Mouse (Mus musculus) liver, embryonic 14.5 days (tissue): Measurements from ENCODE around the gene Rab11b. TPM values are rescaled to one million over a fixed set of nuclear protein-coding genes. Genes with fewer than 3 reads are reported as not detected.

Source experiments
- ATAC-seq: fragments of 200-750 bp; cut with Nextera tagmentation; 2 replicates; pipeline ENCODE4 v1.8.0; 2017; ENCODE audit warnings: moderate number of reproducible peaks, mild to moderate bottlenecking, moderate library complexity; ENCODE audit not compliant: insufficient read depth
- DNase-seq, 3 experiments: peaks; one replicate each; pipeline ENCODE4 v3.0.0-alpha.2; 2012 to 2013; ENCODE audit warnings: low read depth in 3 of 3, low spot score in 3 of 3
- H3K27ac ChIP-seq: fragments of 300-500 bp; sonication (generic); 2 replicates; pipeline ENCODE4 v1.5.1; 2014; ENCODE audit warnings: moderate library complexity, mild to moderate bottlenecking, control low read depth, inconsistent platforms
- H3K27me3 ChIP-seq: fragments of 300-500 bp; sonication (generic); 2 replicates; pipeline ENCODE4 v1.6.1; 2014; ENCODE audit warnings: mild to moderate bottlenecking, low read length, moderate library complexity; ENCODE audit not compliant: control insufficient read depth, insufficient read depth
- H3K36me3 ChIP-seq: fragments of 300-500 bp; sonication (generic); replicated peaks from 2 replicates; pipeline ENCODE4 v1.6.1; 2014; ENCODE audit warnings: low read depth; ENCODE audit not compliant: control insufficient read depth, insufficient read depth
- H3K4me1 ChIP-seq, 2 experiments: fragments of 200-500 bp in 1 of 2; fragments of 300-500 bp in 1 of 2; sonication (generic) in 1 of 2; replicated peaks; 2 replicates each; pipeline ENCODE4 v1.6.1; 2012 to 2014; ENCODE audit warnings: antibody characterized with exemption in 1 of 2, inconsistent platforms in 1 of 2, low read length in 1 of 2; ENCODE audit not compliant: control insufficient read depth in 2 of 2, insufficient read depth in 2 of 2
- H3K4me2 ChIP-seq: fragments of 300-500 bp; sonication (generic); 2 replicates; pipeline ENCODE4 v1.6.1; 2014; ENCODE audit warnings: low read depth, mild to moderate bottlenecking, control low read depth, moderate library complexity
- H3K4me3 ChIP-seq, 2 experiments: fragments of 200-500 bp in 1 of 2; fragments of 300-500 bp in 1 of 2; sonication (generic) in 1 of 2; 2 replicates each; pipeline ENCODE4 v1.5.1; 2012 to 2014; ENCODE audit warnings: low read depth in 2 of 2, low read length in 2 of 2, mild to moderate bottlenecking in 2 of 2, control low read depth in 1 of 2, inconsistent platforms in 1 of 2, moderate library complexity in 1 of 2; ENCODE audit not compliant: insufficient read depth in 1 of 2
- H3K9ac ChIP-seq: fragments of 300-500 bp; sonication (generic); replicated peaks from 2 replicates; pipeline ENCODE4 v1.6.1; 2014; ENCODE audit warnings: mild to moderate bottlenecking, control low read depth, moderate library complexity
- H3K9me3 ChIP-seq: fragments of 300-500 bp; sonication (generic); 2 replicates; pipeline ENCODE4 v1.6.1; 2016; ENCODE audit warnings: low read length, mixed read lengths; ENCODE audit not compliant: control insufficient read depth
- CTCF ChIP-seq: IDR thresholded peaks from 2 replicates; pipeline ENCODE4 v1.5.1; 2016; ENCODE audit warnings: antibody characterized with exemption, low read depth, control low read depth
- EP300 ChIP-seq: IDR thresholded peaks from 2 replicates; pipeline ENCODE4 v1.6.1; 2016; ENCODE audit warnings: antibody characterized with exemption, low read depth
- WGBS: fragments of 180-500 bp; shearing (Covaris S2); extraction: QIAGEN DNeasy Blood & Tissue Kit; methylation state at CpG from one replicate; pipeline ENCODE4 v1.1.7; 2014; ENCODE audit not compliant: insufficient replicate concordance; 5-methylcytosine and 5-hydroxymethylcytosine counted together
- polyA plus RNA-seq, 2 experiments: library from polyadenylated mRNA; depleted of rRNA in 1 of 2; stranded (reverse) in 1 of 2; unstranded in 1 of 2; fragments of >200 nt; fragmentation: Nextera tagmentation in 1 of 2; extraction: Ambion mirVana in 1 of 2; gene quantifications; 2 replicates each; pipeline versions ENCODE4 v1.2.1 to v1.2.3; 2012 to 2014

The Rab11b gene
- polyA plus RNA-seq, 2 experiments, result 62.6 to 91.1 TPM

GRCm38 (mm10) chr17:33786375-33786774 lies 26.0 kb upstream of the Rab11b start:
- Histone ChIP-seq H3K9me3 (no peaks in the 10 kb centered on the region), H3K27ac (no peak overlapping the region), H3K9ac (no peak overlapping the region), H3K4me2 (no peak overlapping the region), H3K36me3 (no peaks in the 10 kb centered on the region), H3K4me3 (no peak overlapping the region), H3K4me1 (peaks cover 0 to 12% of the 10 kb centered on the region in 2 experiments; a peak in 2 of 4 replicates), H3K27me3 (no peaks in the 10 kb centered on the region)
- WGBS, result 72% methylated on average over 18 of the region's 18 CpGs
- TF ChIP-seq CTCF (no peak), EP300 (no peak)
- DNase-seq (no peak), ATAC-seq (no peak)

- Histone ChIP-seq H3K4me1 (peaks cover 6 to 22% of the 10 kb centered on the region in 2 experiments; a peak in 3 of 4 replicates), H3K4me3 (no peak overlapping the region), H3K4me2 (no peak overlapping the region), H3K9me3 (no peaks in the 10 kb centered on the region), H3K9ac (no peak overlapping the region), H3K36me3 (no peaks in the 10 kb centered on the region), H3K27me3 (no peaks in the 10 kb centered on the region), H3K27ac (no peak overlapping the region)
- ATAC-seq (no peak), DNase-seq (no peak)
- 63% methylated on average over 2 of the region's 2 CpGs for WGBS
- TF ChIP-seq EP300 (no peak), CTCF (no peak)
Observed at GRCm38 (mm10) chr17:33784939-33785338, 24.6 kb upstream of the Rab11b start.

GRCm38 (mm10) chr17:33783408-33783807 lies 23.1 kb upstream of the Rab11b start:
- no peaks in the 10 kb centered on the region for H3K27me3 ChIP-seq
- no peak for DNase-seq
- no peaks in the 10 kb centered on the region for H3K9me3 ChIP-seq
- peaks cover 9 to 29% of the 10 kb centered on the region in 2 experiments for H3K4me1 ChIP-seq
- no peaks in the 10 kb centered on the region for H3K36me3 ChIP-seq
- TF ChIP-seq EP300, result no peak
- no peak for TF ChIP-seq CTCF
- H3K4me3 ChIP-seq, result no peak overlapping the region
- H3K27ac ChIP-seq, result no peak overlapping the region
- no peak overlapping the region for H3K4me2 ChIP-seq
- no peak for ATAC-seq
- no peak overlapping the region for H3K9ac ChIP-seq

- peaks cover 9% of the 10 kb centered on the region for H3K36me3 ChIP-seq
- peaks cover 9 to 28% of the 10 kb centered on the region in 2 experiments for H3K4me1 ChIP-seq
- peak overlapping the region; percentile 46 to 57; a peak in 3 of 4 replicates for H3K4me3 ChIP-seq
- no peak overlapping the region for H3K27ac ChIP-seq
- no peak for TF ChIP-seq CTCF
- no peak for TF ChIP-seq EP300
- H3K9me3 ChIP-seq, result no peaks in the 10 kb centered on the region
- no peaks in the 10 kb centered on the region for H3K27me3 ChIP-seq
- ATAC-seq (no peak), DNase-seq (no peak)
- WGBS, result 41% methylated on average over 4 of the region's 4 CpGs
- peak overlapping the region; percentile 84 for H3K4me2 ChIP-seq
- H3K9ac ChIP-seq, result no peak overlapping the region
Observed at GRCm38 (mm10) chr17:33782067-33782466, 21.7 kb upstream of the Rab11b start.

GRCm38 (mm10) chr17:33781124-33781977 lies 21.0 kb upstream of the Rab11b start, which contains the start of gene Angptl4:
TSS of gene Angptl4 (minus strand) at chr17:33781830.
- Histone ChIP-seq H3K4me2 (peak within 1 kb of the TSS; percentile 84), H3K36me3 (peaks cover 16% of the 10 kb centered on the region), H3K27me3 (no peaks in the 10 kb centered on the region), H3K27ac (no peak within 1 kb of the TSS; the same call in 1 of the 2 replicates), H3K4me1 (peaks cover 9 to 28% of the 10 kb centered on the region in 2 experiments), H3K9me3 (no peaks in the 10 kb centered on the region), H3K9ac (peak within 1 kb of the TSS; percentile 58), H3K4me3 (peak within 1 kb of the TSS; percentile 46 to 57)
- 1% methylated on average over 50 of the region's 50 CpGs for WGBS
- peak; percentile 87 for ATAC-seq
- TF ChIP-seq EP300 (no peak), CTCF (no peak)
- DNase-seq, result peak; percentile 41 to 57 (median 55)
